Mouse (Mus musculus): ENCODE results near the gene Sppl3. TPM values are rescaled to one million over a fixed set of nuclear protein-coding genes. Genes with fewer than 3 reads are reported as not detected.
"Not testable (repeated sequence)": the region's sequence is repeated elsewhere in the genome, so short reads cannot be mapped to it uniquely, and the experiment has no call there.

The Sppl3 gene
- polyA plus RNA-seq, 2 experiments from 2014 or later, result 12.2 to 13.3 TPM

GRCm38 (mm10) chr5:115043626-115044025 lies 32.7 kb downstream of the Sppl3 start:
- no peak for ATAC-seq

GRCm38 (mm10) chr5:115045146-115045677 lies 34.3 kb downstream of the Sppl3 start:
- no peak for ATAC-seq

- no peak for ATAC-seq
Observed at GRCm38 (mm10) chr5:115049692-115050091, 38.8 kb downstream of the Sppl3 start.

DNA sequence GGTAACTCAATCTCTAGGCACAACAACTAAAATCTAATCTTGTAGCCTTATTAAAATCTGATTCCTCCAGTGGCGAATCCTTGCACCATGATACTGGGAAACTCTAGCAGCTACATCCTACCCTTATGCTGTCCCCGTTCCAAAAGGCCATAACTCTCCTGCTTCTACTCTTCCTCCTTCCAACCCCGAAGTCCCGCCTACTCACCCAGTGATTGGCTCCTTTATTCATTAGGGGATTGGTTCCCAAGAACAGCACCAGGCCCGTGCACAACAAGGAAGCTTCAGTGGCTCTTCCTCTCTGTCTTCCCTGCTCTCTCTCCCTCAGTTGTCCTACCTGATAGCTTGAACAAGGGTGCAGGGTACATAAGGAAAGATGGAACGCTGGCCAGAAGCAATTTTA lies 39.8 kb downstream of the Sppl3 start:
- no peak for ATAC-seq

DNA sequence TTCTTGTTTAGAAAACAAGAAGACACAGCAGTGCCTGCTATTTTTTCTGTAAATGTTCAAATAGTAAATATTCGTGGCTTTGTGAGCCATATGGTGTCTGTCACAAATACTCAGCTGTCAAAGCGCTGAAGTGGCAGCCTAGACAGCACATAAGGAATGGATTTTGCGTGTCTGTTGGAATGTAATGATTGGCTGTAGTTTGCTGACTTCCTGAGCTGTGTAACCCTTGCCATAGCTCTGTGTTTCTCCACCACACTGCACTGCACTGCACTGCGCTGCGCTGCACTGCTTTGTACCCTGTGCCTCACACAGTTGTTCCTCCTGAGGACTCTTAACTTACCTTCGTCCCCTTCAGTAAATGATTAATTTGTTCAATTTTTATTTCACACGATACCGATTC lies 41.6 kb downstream of the Sppl3 start:
- no peak for ATAC-seq

DNA sequence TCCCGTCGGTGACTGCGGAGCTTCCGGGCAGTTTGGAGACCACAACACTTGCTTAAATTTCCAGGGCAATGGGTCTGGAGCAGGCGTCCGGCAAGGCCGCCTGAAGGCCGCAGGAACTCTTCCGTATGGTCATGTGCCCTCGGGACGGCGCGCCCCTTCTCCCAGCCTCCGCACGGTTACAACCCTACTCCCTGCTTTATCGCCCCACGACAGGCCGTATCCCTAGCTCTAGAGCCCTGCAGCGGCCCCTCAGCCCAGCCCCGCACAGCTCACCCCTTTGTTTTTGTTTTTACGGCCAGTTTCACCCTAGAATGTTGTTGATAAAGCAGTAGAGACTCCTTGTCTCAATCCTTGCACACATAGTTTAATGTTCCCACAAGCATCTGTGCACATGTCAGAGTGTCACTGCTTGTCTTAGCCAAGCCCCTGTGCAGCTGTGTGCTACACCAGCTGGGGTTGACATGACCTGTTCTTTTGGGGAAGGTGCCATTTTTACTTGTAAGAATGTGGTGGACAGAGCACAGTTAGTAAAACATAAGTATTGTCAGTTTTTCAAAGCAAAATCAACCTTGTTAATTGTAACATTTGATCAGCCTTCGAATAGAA lies 43.0 kb downstream of the Sppl3 start:
- no peak for ATAC-seq

- ATAC-seq, result no peak
Observed at GRCm38 (mm10) chr5:115055418-115055817, 44.5 kb downstream of the Sppl3 start.

GRCm38 (mm10) chr5:115057153-115057552 lies 46.2 kb downstream of the Sppl3 start:
- no peak for ATAC-seq

DNA sequence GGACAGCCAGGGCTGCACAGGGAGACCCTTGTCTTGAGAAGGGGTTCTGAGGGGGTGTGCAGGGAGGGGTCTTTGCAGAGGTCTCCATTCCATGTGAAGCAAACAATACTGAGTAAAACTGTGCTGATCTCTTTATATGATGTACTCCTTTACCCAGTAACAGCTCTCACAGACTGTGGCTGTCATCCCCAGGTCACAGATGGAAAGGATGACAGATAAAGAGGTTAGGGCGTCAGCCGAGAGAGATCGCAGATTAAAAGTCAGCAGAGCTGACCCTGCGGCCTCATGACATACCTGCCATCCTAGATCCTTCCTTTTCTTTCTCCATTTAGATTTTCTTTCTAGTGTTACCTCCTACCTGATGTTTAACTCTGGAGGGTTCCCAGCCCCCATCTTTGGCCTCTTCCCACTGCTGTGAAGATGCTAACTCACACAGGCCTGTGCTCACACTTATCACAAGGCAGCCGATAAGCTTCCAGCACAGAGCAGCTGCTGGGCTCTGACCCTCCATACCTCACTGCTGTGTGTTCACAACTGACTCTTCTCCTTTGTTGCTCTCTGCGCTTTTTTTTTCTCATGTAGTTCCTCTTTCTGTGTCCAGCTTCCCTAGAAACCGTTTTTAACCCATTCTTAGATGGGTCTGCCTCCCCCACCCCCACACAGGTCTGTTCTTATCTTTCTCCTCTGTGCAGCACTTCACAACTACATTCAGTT lies 47.8 kb downstream of the Sppl3 start:
- ATAC-seq, result no peak

GRCm38 (mm10) chr5:115060067-115060695 lies 49.2 kb downstream of the Sppl3 start:
- ATAC-seq, result no peak

GRCm38 (mm10) chr5:115060977-115061376 lies 50.0 kb downstream of the Sppl3 start:
- no peak for ATAC-seq

DNA sequence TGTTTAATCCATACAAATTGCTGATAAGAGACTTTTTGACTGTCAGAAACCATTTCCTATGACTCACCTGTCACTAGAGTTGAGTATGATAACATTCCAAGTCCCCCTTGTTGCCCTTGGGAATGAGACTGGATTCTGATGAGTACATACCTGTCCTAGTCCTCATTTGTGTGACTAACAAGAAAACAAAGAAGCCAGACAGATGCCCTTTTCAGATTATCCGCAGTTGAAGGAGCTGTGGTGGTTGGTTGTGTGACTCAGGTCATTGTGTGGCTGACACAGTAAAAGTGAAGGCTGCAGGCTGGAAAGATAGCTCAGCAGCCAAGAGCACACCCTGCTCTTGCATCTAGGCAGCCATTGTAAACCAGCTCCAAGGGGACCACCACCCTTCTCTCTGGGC lies 51.6 kb downstream of the Sppl3 start:
- no peak for ATAC-seq

DNA sequence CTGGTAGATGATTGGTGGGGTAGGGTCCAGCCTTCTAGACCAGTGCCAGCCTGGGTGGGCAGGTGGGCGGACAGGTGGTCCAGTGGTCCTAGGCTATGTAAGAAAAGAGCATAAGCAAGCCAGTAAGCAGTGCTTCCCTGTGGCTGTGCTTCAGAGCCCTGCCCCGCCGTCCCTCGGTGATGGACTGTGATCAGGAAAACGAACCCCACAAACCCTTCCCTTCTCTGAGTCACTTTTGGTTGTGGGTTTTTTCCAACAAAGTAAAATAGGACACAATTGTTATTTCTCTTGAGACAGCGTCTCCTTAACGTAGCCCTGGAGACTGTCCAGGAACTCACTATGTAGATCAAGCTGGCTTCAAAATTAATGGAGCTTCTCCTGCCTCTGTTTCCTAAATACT lies 52.5 kb downstream of the Sppl3 start:
- ATAC-seq, result no peak

DNA sequence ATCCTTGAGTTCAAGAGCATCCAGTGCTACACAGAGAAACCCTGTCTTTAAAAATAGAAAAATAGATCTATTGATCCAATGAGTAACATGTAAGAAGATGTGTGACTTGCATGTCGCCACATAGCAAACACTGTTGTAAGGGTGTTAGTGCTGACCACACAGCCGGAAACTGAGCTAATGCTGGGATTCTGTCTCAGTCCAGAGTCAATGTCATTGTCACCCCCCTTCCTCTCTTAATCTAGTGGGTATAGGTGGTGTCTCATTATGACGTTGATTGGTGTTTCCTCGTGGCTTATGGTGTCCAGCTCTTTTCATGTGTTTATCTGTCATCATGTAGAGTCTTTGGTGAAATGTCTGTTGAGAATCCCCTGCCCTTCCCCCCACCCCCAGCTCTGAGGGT lies 55.3 kb downstream of the Sppl3 start:
- ATAC-seq, result no peak

DNA sequence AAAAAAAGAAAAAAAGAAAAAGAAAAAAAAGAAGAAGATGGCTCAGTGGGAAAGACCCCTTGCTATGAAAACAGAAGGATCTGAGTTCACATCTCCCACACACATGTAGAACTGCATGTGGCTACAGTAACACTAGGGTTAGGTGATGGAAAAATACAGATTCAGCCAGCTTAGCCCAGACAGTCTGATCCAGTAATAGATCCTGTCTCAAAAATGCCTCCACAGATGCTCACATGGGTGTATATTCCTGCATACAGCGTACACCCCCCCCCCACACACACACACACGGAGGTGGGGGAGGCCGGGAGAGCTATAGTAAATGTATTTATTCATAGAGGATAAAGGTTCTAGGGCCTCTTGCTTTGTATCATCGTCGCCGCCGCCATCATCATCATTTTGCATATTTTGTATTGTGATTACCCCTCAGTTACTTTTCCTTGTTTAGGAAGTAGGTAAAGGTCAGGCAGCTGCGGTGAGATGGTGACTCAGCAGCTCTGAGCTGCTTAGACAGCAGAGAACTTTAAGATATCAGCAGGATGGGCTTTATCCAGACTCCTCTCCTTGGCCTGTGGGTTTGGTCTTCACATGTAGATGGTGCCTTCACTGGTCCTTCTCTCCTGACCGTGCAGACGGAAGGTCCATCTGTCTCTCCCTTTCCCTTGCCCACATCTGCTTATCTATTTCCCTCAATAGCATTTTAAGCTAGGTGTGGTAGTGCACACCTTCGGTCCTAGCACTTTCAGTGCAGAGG lies 57.9 kb downstream of the Sppl3 start:
- no peak for ATAC-seq

GRCm38 (mm10) chr5:115069611-115070010 lies 58.7 kb downstream of the Sppl3 start:
- no peak for ATAC-seq

- ATAC-seq, result no peak
Observed at GRCm38 (mm10) chr5:115070457-115070856, 59.5 kb downstream of the Sppl3 start.

- ATAC-seq, result no peak
Observed at GRCm38 (mm10) chr5:115071096-115071901, 60.4 kb downstream of the Sppl3 start.

DNA sequence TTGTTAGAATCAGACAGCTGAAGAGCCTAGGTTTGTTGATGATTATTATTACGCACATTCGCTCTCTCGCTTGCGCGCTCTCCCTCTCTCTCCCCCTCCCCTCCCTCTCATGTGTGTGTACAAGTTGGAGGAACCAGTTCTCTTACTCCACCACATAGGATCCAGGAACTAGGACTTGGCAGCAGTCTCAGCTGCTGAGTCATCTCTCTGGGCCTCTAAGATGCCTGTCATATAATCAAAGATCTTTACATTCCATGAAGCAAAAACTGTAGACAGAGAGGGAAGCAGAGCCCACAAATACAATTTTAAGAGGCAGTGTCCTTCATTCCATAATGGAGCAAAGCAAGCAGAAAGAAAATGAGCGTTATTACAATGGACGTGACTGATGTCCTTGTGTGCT lies 61.2 kb downstream of the Sppl3 start:
- no peak for ATAC-seq

DNA sequence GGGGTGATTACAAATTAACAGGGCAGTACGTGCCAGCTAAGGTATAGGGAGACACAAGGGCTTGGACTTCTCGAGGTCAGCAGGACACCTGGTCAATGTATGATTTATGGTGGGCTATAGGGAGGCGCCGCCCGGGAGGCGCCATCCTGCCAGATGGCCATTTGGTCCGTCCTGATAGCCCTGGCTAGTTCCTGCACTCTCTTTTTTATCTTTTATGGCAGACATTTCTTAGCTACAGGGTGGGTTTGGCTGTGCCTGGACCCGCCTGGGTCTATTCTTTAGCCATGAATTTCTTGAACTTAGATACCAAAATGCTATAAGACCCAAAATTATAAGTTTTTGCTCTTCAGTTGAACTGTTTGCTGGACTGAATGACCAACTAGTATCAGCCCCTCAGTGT lies 62.4 kb downstream of the Sppl3 start:
- not testable (repeated sequence) for ATAC-seq

- ATAC-seq, result no peak
Observed at GRCm38 (mm10) chr5:115074749-115075148, 63.8 kb downstream of the Sppl3 start.
